Mouse (Mus musculus) brain, embryonic 14.5 days (tissue): ENCODE measurements around the gene Hmgxb4. TPM values are rescaled to one million over a fixed set of nuclear protein-coding genes. Genes with fewer than 3 reads are reported as not detected.

ENCODE experiments used
- DNase-seq: peaks from one replicate; pipeline ENCODE4 v3.0.0-alpha.2; 2011; ENCODE audit warnings: low read depth
- CTCF ChIP-seq: fragments of 200-500 bp; IDR thresholded peaks from 2 replicates; pipeline ENCODE4 v1.5.1; 2012; ENCODE audit warnings: inconsistent platforms, mild to moderate bottlenecking, moderate library complexity, borderline replicate concordance; ENCODE audit not compliant: insufficient read depth, insufficient read length; ENCODE audit errors: extremely low read depth
- POLR2A ChIP-seq: fragments of 200-500 bp; IDR thresholded peaks from 2 replicates; pipeline ENCODE4 v1.6.1; 2012; ENCODE audit warnings: mild to moderate bottlenecking, inconsistent platforms, borderline replicate concordance; ENCODE audit not compliant: poor library complexity, insufficient read depth, insufficient read length, severe bottlenecking; ENCODE audit errors: extremely low read depth
- polyA plus RNA-seq: library from polyadenylated mRNA; depleted of rRNA; stranded (reverse); fragments of >200 nt; gene quantifications from 2 replicates; pipeline ENCODE4 v1.2.3, GENCODE M21; 2012

Hmgxb4 gene
- polyA plus RNA-seq, 1 experiment, result 66.2 TPM

DNA sequence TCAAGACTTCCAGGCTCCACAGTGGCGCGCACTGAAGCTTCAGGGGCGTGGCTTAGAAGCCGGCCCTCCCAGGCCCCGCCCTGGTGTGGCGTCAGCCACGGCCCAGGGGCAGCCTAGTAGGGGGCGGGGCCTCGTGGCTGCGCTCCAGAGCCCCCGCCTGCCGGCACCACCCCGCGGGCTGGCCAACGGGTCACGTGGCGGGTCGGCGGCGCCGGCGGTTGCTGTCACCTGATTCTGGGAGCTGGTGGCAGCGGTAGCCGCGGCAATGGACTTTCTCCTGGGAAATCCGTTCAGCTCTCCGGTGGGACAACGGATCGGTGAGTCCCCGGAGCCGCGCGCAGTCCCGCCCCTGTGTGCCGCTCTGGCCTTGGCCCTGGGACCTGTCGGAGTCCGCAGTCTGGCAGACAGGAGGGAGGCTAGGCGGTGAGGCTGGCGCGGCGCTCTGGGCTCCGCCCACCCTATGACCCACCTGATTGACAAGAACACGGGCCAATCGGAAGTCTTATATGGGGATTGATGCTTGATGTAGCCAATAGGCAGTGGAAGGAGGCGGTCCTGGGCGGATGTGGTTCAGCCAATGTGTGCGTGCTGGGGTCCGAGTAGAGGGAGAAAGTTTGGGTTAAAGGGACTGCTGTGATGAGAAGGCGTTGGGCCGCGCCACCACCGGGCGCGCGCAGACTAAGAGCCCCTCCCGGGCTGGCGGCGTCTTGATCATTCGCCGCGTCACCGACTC lies 40.5 kb downstream of the Hmgxb4 start, which contains the start of gene Tom1:
Gene Tom1, plus strand, starts transcription at position 195 of the 733 bp plus-strand sequence.
- peak; percentile 99 for DNase-seq
- peak; percentile 17; the same call in 1 of the 2 replicates for TF ChIP-seq POLR2A
- TF ChIP-seq CTCF, result no peak

DNA sequence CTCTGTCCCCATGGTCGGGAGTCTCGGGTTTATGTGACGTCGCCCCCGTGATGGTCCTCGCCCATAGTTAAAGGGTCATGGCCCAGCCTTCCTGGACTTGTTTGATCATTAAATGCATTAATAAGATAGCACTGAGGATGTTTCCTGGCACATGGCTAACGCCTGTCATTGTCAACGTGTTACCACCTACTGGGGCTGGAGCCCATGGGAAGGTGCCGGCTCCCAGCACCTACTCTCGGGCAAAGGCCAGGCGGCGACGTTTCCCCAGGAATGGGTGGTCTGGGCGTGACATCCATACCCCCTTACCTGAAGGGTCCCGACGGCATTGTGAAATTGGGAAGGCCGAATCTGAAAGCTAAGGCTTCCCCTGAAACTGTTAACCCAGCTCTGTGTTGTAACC lies 41.1 kb downstream of the Hmgxb4 start:
- DNase-seq, result no peak
- TF ChIP-seq POLR2A (no peak), CTCF (no peak)

- no peak for DNase-seq
- TF ChIP-seq POLR2A, result no peak
- no peak for TF ChIP-seq CTCF
Measured at GRCm38 (mm10) chr8:75035640-75036039, 42.5 kb downstream of the Hmgxb4 start.

DNA sequence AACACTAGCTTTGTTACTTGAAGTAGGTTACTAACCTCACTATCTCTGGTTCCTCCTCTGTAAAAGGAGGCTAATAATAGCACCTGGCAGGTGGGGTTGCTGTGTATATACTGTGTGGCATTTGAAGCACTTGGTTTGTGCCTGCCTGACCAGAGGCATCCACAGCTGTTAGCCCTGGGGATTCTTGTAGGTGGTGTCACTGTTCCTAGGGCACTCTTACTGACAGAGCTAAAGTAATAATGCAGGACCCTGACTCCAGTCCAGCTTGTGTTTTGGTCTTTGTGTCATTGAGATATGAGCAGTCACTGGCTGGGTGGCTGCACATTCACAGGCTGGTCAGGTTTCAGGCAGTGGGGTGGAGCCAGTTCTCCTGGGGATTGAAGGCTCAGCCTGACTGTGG lies 45.3 kb downstream of the Hmgxb4 start:
- TF ChIP-seq CTCF (no peak), POLR2A (no peak)
- no peak for DNase-seq

- DNase-seq, result no peak
Measured at GRCm38 (mm10) chr8:75039754-75040153, 46.6 kb downstream of the Hmgxb4 start.

GRCm38 (mm10) chr8:75042171-75042570 lies 49.0 kb downstream of the Hmgxb4 start:
- DNase-seq, result no peak
- TF ChIP-seq POLR2A (no peak), CTCF (no peak)

More at GRCm38 (mm10) chr8:75039754-75040153, 46.6 kb downstream of the Hmgxb4 start:
- TF ChIP-seq POLR2A (no peak), CTCF (no peak)

DNA sequence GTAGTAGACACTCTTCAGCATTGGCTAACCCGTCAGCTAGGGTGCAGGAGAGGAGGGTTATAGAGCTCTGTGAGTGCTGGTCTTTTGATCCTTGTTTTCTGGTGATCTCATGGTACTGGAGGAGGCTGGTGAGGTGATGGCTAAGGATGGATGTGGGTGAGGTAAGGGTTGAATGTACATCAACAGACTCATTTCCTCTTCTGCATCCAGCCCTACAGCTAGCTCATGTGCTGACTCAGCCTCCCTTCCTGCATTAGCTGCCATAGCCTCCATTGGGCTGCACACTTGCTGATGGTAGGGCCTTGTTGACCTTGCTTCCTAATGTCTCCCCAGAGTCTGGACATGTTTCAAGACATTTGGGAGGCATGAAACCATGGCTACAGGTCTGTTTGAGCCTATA lies 49.8 kb downstream of the Hmgxb4 start:
- TF ChIP-seq CTCF (no peak), POLR2A (no peak)
- DNase-seq, result no peak

DNA sequence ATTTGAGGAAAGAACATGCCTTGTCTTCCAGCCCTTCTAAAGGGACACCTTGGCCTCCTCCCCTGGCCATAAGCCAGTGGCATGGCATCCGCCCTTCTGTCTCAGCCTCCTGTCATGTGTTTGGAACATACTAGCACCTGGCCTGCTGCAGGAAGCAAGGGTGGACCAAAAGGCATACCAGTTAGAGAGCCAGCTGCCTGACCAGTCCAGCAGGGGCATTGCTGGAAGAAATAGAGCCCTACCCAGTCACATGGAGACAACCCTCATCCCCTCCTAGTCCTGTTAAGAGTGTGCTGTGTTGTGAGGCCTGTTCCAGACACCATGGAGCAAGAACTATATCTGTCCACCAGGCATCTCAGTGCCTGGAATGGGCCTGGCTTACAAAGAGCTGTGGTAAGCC lies 53.1 kb downstream of the Hmgxb4 start:
- TF ChIP-seq CTCF, result no peak
- no peak for TF ChIP-seq POLR2A
- DNase-seq, result no peak

- no peak for DNase-seq
- TF ChIP-seq POLR2A, result no peak
- no peak for TF ChIP-seq CTCF
Measured at GRCm38 (mm10) chr8:75047784-75048183, 54.6 kb downstream of the Hmgxb4 start.

- TF ChIP-seq CTCF (no peak), POLR2A (no peak)
Measured at GRCm38 (mm10) chr8:75053342-75053741, 60.2 kb downstream of the Hmgxb4 start.

GRCm38 (mm10) chr8:75055673-75056072 lies 62.5 kb downstream of the Hmgxb4 start:
- DNase-seq, result no peak
- TF ChIP-seq POLR2A (no peak), CTCF (no peak)

More at GRCm38 (mm10) chr8:75053342-75053741, 60.2 kb downstream of the Hmgxb4 start:
- no peak for DNase-seq

- DNase-seq, result no peak
- TF ChIP-seq POLR2A (no peak), CTCF (no peak)
Measured at GRCm38 (mm10) chr8:75060022-75060421, 66.9 kb downstream of the Hmgxb4 start.

DNA sequence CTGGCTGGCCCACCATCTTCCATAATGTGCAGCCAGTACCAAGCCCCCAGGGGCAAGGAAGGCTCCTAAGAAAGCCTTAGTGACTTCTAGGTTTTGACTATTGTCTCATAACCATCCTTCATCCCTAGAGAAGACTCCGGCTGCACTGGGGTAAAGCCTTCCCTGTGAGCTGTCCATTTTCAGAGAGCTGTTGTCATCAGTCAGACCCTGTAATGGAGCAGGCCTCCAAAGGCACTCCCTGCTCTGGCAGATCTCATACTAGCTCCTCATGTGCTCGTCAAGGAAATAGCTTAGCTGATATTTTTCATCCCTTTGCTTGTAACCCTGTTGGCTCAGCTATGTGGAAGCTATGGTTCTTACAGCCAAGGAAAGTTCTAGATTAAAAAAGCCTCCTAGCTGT lies 67.7 kb downstream of the Hmgxb4 start:
- no peak for DNase-seq
- no peak for TF ChIP-seq POLR2A
- TF ChIP-seq CTCF, result no peak

GRCm38 (mm10) chr8:75063290-75063689 lies 70.1 kb downstream of the Hmgxb4 start:
- no peak for DNase-seq
- TF ChIP-seq CTCF (no peak), POLR2A (no peak)
